Mouse (Mus musculus): ENCODE data around the gene Gm4301.
"Not testable (repeated sequence)": the region's sequence is repeated elsewhere in the genome, so short reads cannot be mapped to it uniquely, and the experiment has no call there.

Gm4301 gene

GRCm38 (mm10) chr10:100335376-100335775 is at the start of gene Gm4301:
Gene Gm4301 (plus strand): TSS chr10:100335676.
- DNase-seq (ENCODE audit: low spot score): not testable (repeated sequence)

- no peak for DNase-seq (ENCODE audit: low spot score)
Measured at GRCm38 (mm10) chr10:100296105-100296504, 39.4 kb upstream of the Gm4301 start.

GRCm38 (mm10) chr10:100300106-100300505 is 35.4 kb upstream of the Gm4301 start:
- DNase-seq (ENCODE audit: low spot score): not testable (repeated sequence)

- DNase-seq (ENCODE audit: low spot score): not testable (repeated sequence)
Measured at GRCm38 (mm10) chr10:100340536-100340935, 5.1 kb downstream of the Gm4301 start, which contains the start of gene Gm4302. Gene Gm4302 (plus strand): TSS chr10:100340836.

- not testable (repeated sequence) for DNase-seq (ENCODE audit: low spot score)
Measured at GRCm38 (mm10) chr10:100345672-100346071, 10.2 kb downstream of the Gm4301 start, which contains the start of gene Gm4303. Gene Gm4303 (plus strand): TSS chr10:100345972.

GRCm38 (mm10) chr10:100350793-100351192 is 15.3 kb downstream of the Gm4301 start, which contains the start of gene Gm4305:
Gene Gm4305 (plus strand): TSS chr10:100351093.
- not testable (repeated sequence) for DNase-seq (ENCODE audit: low spot score)

- not testable (repeated sequence) for DNase-seq (ENCODE audit: low spot score)
Measured at GRCm38 (mm10) chr10:100356841-100357240, 21.4 kb downstream of the Gm4301 start.

- not testable (repeated sequence) for DNase-seq (ENCODE audit: low spot score)
Measured at GRCm38 (mm10) chr10:100361038-100361437, 25.6 kb downstream of the Gm4301 start, which contains the start of gene Gm4307. Gene Gm4307 (plus strand): TSS chr10:100361338.

- not testable (repeated sequence) for DNase-seq (ENCODE audit: low spot score)
Measured at GRCm38 (mm10) chr10:100382460-100382859, 47.0 kb downstream of the Gm4301 start, which contains the start of gene Gm4312. Gene Gm4312 (minus strand): TSS chr10:100382560.
